Mouse (Mus musculus) ovary, adult 18-20 months (tissue): Measurements from ENCODE around the gene Tram2.

Source experiments
- DNase-seq: peaks from one replicate; pipeline ENCODE4 v3.0.0; 2022; ENCODE audit warnings: low spot score, mixed read lengths

Tram2 gene

GRCm38 (mm10) chr1:21067536-21068221, 11.3 kb downstream of the Tram2 start:
- DNase-seq = no peak

GRCm38 (mm10) chr1:21064153-21064552, 14.9 kb downstream of the Tram2 start:
- DNase-seq = no peak

- no peak for DNase-seq
Measured at GRCm38 (mm10) chr1:21059385-21060109, 19.5 kb downstream of the Tram2 start.

- DNase-seq = no peak
Measured at GRCm38 (mm10) chr1:21053009-21053408, 26.0 kb downstream of the Tram2 start.

GRCm38 (mm10) chr1:21052608-21053007, 26.4 kb downstream of the Tram2 start:
- peak; percentile 46 for DNase-seq

GRCm38 (mm10) chr1:21052132-21052545, 26.9 kb downstream of the Tram2 start:
- no peak for DNase-seq

- DNase-seq = no peak
Measured at GRCm38 (mm10) chr1:21049005-21049404, 30.0 kb downstream of the Tram2 start.

GRCm38 (mm10) chr1:21048402-21048801, 30.6 kb downstream of the Tram2 start:
- no peak for DNase-seq

GRCm38 (mm10) chr1:21042461-21042860, 36.6 kb downstream of the Tram2 start:
- DNase-seq = no peak

- no peak for DNase-seq
Measured at GRCm38 (mm10) chr1:21040610-21041326, 38.3 kb downstream of the Tram2 start.

GRCm38 (mm10) chr1:21040173-21040572, 38.9 kb downstream of the Tram2 start:
- no peak for DNase-seq

GRCm38 (mm10) chr1:21039564-21039963, 39.5 kb downstream of the Tram2 start:
- DNase-seq = no peak

- no peak for DNase-seq
Measured at GRCm38 (mm10) chr1:21037881-21038601, 41.0 kb downstream of the Tram2 start.

GRCm38 (mm10) chr1:21035878-21036277, 43.2 kb downstream of the Tram2 start:
- DNase-seq = no peak

GRCm38 (mm10) chr1:21033792-21034119, 45.3 kb downstream of the Tram2 start:
- DNase-seq = no peak

GRCm38 (mm10) chr1:21033065-21033791, 45.8 kb downstream of the Tram2 start:
- DNase-seq = no peak

- no peak for DNase-seq
Measured at GRCm38 (mm10) chr1:21031650-21032049, 47.4 kb downstream of the Tram2 start.

- no peak for DNase-seq
Measured at GRCm38 (mm10) chr1:21029000-21029399, 50.0 kb downstream of the Tram2 start.

- no peak for DNase-seq
Measured at GRCm38 (mm10) chr1:21026534-21026933, 52.5 kb downstream of the Tram2 start.

GRCm38 (mm10) chr1:21025203-21025602, 53.8 kb downstream of the Tram2 start:
- no peak for DNase-seq

GRCm38 (mm10) chr1:21023101-21023500, 55.9 kb downstream of the Tram2 start:
- no peak for DNase-seq

- DNase-seq = peak; percentile 78
Measured at GRCm38 (mm10) chr1:21014463-21014862, 64.6 kb downstream of the Tram2 start.
